Mouse (Mus musculus) midbrain, embryonic 15.5 days (tissue): Measurements from ENCODE around the gene Hmga1. TPM values are rescaled to one million over a fixed set of nuclear protein-coding genes. Genes with fewer than 3 reads are reported as not detected.

Experiments used
- ATAC-seq: fragments of 200-750 bp; cut with Nextera tagmentation; replicated peaks from 2 replicates; pipeline ENCODE4 v1.8.0; 2017; ENCODE audit warnings: moderate TSS enrichment
- H3K27ac ChIP-seq: fragments of 300-500 bp; sonication (generic); 2 replicates; pipeline ENCODE4 v1.5.1; 2015; ENCODE audit warnings: mild to moderate bottlenecking, inconsistent platforms
- H3K27me3 ChIP-seq: fragments of 300-500 bp; sonication (generic); replicated peaks from 2 replicates; pipeline ENCODE4 v1.6.1; 2015; ENCODE audit warnings: inconsistent platforms
- H3K36me3 ChIP-seq: fragments of 300-500 bp; sonication (generic); replicated peaks from 2 replicates; pipeline ENCODE4 v1.6.1; 2015; ENCODE audit warnings: inconsistent platforms
- H3K4me1 ChIP-seq: fragments of 300-500 bp; sonication (generic); 2 replicates; pipeline ENCODE4 v1.6.1; 2015; ENCODE audit warnings: inconsistent platforms
- H3K4me2 ChIP-seq: fragments of 300-500 bp; sonication (generic); 2 replicates; pipeline ENCODE4 v1.6.1; 2015; ENCODE audit warnings: inconsistent platforms, mild to moderate bottlenecking, moderate library complexity
- H3K4me3 ChIP-seq: fragments of 300-500 bp; sonication (generic); 2 replicates; pipeline ENCODE4 v1.5.1; 2015; ENCODE audit warnings: mild to moderate bottlenecking, inconsistent platforms
- H3K9ac ChIP-seq: fragments of 300-500 bp; sonication (generic); 2 replicates; pipeline ENCODE4 v1.6.1; 2015; ENCODE audit warnings: mild to moderate bottlenecking, inconsistent platforms
- H3K9me3 ChIP-seq: fragments of 300-500 bp; sonication (generic); 2 replicates; pipeline ENCODE4 v1.6.1; 2016; ENCODE audit warnings: inconsistent platforms
- WGBS: fragments of 180-500 bp; shearing (Covaris S2); methylation state at CpG from one replicate; pipeline ENCODE4 v1.1.7; 2015; ENCODE audit warnings: mixed read lengths; 5-methylcytosine and 5-hydroxymethylcytosine counted together
- polyA plus RNA-seq: library from polyadenylated mRNA; unstranded; fragments of >200 nt; fragmentation: Nextera tagmentation; extraction: Ambion mirVana; gene quantifications from 2 replicates; pipeline ENCODE4 v1.2.1, GENCODE M21; 2015

The Hmga1 gene
- polyA plus RNA-seq, 1 experiment from 2014 or later, result 138 TPM

DNA sequence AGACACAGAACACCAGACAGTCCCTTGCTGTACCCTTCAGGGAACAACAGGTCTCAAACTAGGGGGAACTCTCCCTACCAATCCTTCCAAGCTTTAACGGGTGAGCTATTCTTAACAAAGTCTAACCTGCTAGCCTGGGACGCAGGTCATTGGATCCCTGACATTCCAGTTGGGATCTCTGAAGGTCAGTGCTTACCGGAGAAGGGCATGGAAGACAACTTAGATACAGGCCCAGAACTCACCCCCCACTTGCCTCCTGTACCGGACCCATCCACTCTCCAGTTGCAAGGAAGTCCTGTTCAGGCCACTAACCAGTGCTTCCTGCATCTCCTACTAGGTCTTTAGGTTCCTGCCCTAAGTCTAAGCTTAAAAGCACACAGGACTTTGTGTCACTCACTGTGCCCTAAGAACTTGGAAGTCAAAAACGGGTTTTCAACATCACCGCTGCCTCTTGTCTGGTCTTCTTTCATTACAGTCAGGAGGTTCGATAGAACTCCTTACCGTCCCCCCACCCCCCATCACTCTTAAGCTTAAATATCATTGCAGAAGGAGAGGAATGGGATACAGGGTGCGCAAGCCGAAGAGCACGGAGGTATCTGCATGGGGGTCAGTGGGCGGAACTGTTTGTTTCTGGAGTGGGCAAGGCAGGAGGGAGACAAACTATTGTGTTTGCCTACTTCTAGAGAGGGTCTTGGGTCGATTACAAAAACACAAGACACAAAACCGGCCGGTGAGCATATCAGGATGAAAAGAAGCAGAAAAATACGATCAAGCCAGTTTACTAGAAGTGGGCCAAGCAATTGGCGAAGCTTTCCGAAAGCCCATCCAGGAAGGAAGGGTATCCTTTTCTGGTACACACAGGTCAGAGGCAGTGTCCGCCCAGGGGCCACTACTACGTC is 2.0 kb upstream of the Hmga1 start:
- no peak overlapping the region for H3K9ac ChIP-seq
- no peak overlapping the region for H3K4me3 ChIP-seq
- no peak for ATAC-seq
- H3K9me3 ChIP-seq, result no peaks in the 10 kb centered on the region
- H3K4me2 ChIP-seq, result peak overlapping the region; percentile 86; the same call in 1 of the 2 replicates
- no peak overlapping the region for H3K27ac ChIP-seq
- H3K4me1 ChIP-seq, result peaks cover 34% of the 10 kb centered on the region
- 43% methylated on average over 20 of the region's 20 CpGs for WGBS
- H3K36me3 ChIP-seq, result no peaks in the 10 kb centered on the region
- H3K27me3 ChIP-seq, result 0 out of 2 replicates have a peak, but pooled peaks cover 5% of the 10 kb centered on the region

DNA sequence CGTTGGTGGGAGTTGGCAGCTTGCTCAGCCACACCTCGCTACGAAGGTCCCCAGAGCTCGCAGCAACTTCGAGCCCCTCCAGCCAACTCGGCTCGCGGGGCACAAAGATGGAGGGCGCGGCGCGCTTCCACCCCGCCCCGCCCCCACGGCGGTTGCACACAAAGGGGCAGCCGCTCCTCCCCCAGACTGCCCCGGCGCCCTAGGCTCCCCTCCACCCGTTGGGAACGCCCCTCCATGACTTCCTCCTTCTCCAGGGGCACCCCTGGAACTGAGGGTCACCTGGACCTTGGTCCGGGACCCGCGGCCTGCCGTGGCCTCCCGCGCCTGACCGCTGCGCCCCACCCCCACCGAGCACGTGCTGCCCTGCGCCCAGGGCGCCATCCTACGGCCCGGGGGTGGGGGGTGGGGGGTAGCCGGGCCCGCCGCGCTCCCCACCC is 1.2 kb upstream of the Hmga1 start:
- Histone ChIP-seq H3K9ac (no peak overlapping the region), H3K4me3 (peak overlapping the region; percentile 84), H3K4me2 (peak overlapping the region; percentile 86), H3K4me1 (peaks cover 35% of the 10 kb centered on the region), H3K27ac (no peak overlapping the region), H3K27me3 (0 out of 2 replicates have a peak, but pooled peaks cover 5% of the 10 kb centered on the region), H3K36me3 (no peaks in the 10 kb centered on the region), H3K9me3 (no peaks in the 10 kb centered on the region)
- WGBS, result under 1% methylated on average over 36 of the region's 39 CpGs
- no peak for ATAC-seq

DNA sequence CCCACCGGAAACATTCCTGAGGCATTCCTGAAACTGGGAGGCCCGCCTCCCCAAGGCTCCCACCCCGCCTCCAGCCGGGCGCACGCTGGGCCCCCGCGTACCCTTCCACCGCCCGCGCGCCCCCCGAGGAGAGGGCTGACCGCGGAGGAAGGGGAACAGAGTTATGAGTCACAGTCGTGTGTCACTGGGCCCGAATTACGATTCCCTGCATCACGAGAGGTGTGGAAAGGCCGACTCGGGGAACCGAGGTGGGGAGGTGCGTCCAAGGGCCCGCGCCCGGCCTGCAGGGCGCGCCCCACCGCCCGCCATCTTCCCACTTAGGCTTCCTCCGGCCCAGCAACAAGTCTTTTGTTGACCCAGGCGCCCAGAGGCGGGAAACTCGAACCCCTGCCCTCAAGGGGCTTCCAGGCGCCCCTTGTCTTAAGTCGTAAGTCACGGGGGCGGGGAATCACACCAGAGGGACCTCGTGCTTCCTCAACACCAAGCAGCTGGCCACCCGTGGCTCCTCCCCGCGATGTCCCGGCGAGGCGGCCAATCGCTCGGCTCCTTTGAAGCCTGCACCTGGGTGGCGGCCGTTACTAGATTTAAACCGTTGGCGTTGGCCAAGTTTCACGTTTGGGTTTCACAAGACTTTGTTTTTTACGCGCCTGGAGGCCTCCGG is 655 bp upstream of the Hmga1 start:
- H3K27ac ChIP-seq, result peak overlapping the region; percentile 93; the same call in 1 of the 2 replicates
- H3K4me3 ChIP-seq, result peak overlapping the region; percentile 84
- peak overlapping the region; percentile 86 for H3K4me2 ChIP-seq
- H3K9ac ChIP-seq, result peak overlapping the region; percentile 89; the same call in 1 of the 2 replicates
- no peak; the same call in 1 of the 2 replicates for ATAC-seq
- H3K27me3 ChIP-seq, result 0 out of 2 replicates have a peak, but pooled peaks cover 5% of the 10 kb centered on the region
- H3K36me3 ChIP-seq, result no peaks in the 10 kb centered on the region
- under 1% methylated on average over 53 of the region's 55 CpGs for WGBS
- no peaks in the 10 kb centered on the region for H3K9me3 ChIP-seq
- H3K4me1 ChIP-seq, result peaks cover 35% of the 10 kb centered on the region

DNA sequence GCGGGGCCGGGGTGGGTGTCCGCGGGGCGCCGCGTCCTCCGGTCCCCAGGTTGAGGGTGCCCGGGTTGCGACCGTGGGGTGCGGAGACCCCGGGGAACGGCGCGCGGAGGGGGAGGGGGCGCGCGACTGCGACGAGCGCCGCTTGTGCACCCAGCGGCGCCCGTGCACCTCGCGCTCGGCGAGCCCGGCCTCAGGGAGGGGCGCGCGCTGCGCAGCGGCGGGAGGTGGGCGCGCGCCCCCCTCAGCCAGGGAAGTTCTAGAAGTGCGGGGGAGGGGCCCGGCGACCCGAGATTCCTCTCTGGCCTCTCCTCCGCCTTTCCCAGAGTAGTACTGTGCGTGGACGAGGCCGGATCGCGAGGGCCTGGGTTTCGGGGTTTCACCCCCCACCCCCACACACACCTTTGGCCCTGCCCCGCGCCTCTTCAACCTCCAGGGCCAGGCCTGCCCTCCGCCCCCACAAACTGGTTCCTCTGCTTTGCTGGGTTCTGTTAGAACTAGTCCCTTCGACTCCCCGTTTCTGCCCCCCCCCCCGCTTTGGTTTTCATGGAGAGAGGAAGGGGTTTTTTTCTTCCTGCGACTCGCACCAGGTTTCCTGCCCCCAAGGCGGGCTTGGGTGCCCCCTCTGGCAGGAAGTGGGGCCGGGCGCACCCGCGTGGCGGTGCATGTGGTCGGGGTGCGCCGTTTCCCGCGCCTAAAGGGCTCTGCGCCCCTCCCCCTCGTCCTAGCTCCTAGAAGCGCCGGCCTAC is 1.1 kb downstream of the Hmga1 start:
- Histone ChIP-seq H3K36me3 (no peaks in the 10 kb centered on the region), H3K4me3 (peak overlapping the region; percentile 84), H3K27me3 (0 out of 2 replicates have a peak, but pooled peaks cover 5% of the 10 kb centered on the region), H3K9me3 (no peaks in the 10 kb centered on the region), H3K4me2 (peak overlapping the region; percentile 86), H3K27ac (peak overlapping the region; percentile 93), H3K9ac (peak overlapping the region; percentile 89), H3K4me1 (peaks cover 37% of the 10 kb centered on the region)
- peak; percentile 51 for ATAC-seq
- under 1% methylated on average over 66 of the region's 75 CpGs for WGBS

GRCm38 (mm10) chr17:27557927-27558661 is 1.8 kb downstream of the Hmga1 start:
- Histone ChIP-seq H3K4me3 (peak overlapping the region; percentile 84), H3K9me3 (no peaks in the 10 kb centered on the region), H3K27ac (0 out of 2 replicates have a peak overlapping the region, but pooled peaks have one; percentile 23), H3K9ac (peak overlapping the region; percentile 89), H3K36me3 (no peaks in the 10 kb centered on the region), H3K27me3 (0 out of 2 replicates have a peak, but pooled peaks cover 5% of the 10 kb centered on the region), H3K4me1 (peaks cover 37% of the 10 kb centered on the region), H3K4me2 (peak overlapping the region; percentile 86)
- ATAC-seq, result no peak
- 2% methylated on average over 14 of the region's 14 CpGs for WGBS

- Histone ChIP-seq H3K9me3 (no peaks in the 10 kb centered on the region), H3K4me3 (no peak overlapping the region), H3K9ac (no peak overlapping the region), H3K27me3 (0 out of 2 replicates have a peak, but pooled peaks cover 5% of the 10 kb centered on the region), H3K36me3 (no peaks in the 10 kb centered on the region), H3K4me2 (peak overlapping the region; percentile 86; the same call in 1 of the 2 replicates), H3K4me1 (peaks cover 39% of the 10 kb centered on the region), H3K27ac (no peak overlapping the region)
- WGBS, result 13% methylated on average over 5 of the region's 5 CpGs
- ATAC-seq, result no peak
Observed at GRCm38 (mm10) chr17:27558845-27559244, 2.5 kb downstream of the Hmga1 start.

DNA sequence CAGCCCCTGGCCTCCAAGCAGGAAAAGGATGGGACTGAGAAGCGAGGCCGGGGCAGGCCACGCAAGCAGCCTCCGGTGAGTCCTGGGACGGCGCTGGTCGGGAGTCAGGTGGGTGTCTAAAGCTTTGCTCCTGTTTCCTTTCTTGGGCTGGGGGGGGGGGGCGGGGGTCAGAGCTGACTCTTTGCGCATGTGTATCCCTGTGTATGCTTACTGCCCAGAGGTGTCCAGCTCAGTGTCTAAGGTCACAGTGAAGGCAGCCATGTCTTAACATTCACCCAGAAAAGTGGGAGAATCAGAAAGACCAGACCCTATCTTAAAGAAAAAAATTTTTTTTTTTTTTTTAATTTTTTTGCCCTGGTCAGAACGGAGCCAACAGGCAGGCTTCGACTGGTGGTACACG is 3.3 kb downstream of the Hmga1 start:
- Histone ChIP-seq H3K9ac (no peak overlapping the region), H3K4me2 (no peak overlapping the region), H3K9me3 (no peaks in the 10 kb centered on the region), H3K36me3 (no peaks in the 10 kb centered on the region), H3K27me3 (0 out of 2 replicates have a peak, but pooled peaks cover 5% of the 10 kb centered on the region), H3K27ac (no peak overlapping the region), H3K4me1 (peaks cover 46% of the 10 kb centered on the region), H3K4me3 (no peak overlapping the region)
- ATAC-seq, result no peak
- 77% methylated on average over 10 of the region's 12 CpGs for WGBS

DNA sequence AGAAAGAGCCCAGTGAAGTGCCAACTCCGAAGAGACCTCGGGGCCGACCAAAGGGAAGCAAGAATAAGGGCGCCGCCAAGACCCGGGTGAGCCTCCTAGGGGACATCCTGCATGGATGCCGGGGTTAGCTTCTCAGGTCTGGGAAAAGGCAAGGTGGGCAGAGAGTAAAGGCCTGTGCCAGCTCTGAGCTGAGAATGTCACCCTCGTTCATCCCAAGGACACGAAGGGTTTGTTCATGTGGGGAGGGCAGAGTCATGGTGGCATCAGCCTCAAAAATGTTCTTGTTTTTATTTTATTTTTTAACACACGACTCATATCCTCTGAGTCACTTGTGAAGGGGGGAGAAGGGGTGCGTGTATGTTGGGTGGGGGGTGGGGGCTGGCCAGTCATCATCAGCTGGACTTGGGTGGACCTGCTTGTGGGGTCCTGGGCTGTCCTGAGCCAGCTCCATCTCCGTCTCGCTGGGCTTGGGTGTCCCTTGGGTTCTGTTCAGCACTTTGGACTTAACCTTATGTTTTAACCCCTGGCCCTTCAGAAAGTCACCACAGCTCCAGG is 4.7 kb downstream of the Hmga1 start:
- Histone ChIP-seq H3K9me3 (no peaks in the 10 kb centered on the region), H3K4me2 (no peak overlapping the region), H3K27me3 (no peaks in the 10 kb centered on the region), H3K4me3 (no peak overlapping the region), H3K9ac (no peak overlapping the region), H3K27ac (no peak overlapping the region), H3K4me1 (peaks cover 44% of the 10 kb centered on the region), H3K36me3 (no peaks in the 10 kb centered on the region)
- 89% methylated on average over 13 of the region's 13 CpGs for WGBS
- ATAC-seq, result no peak

GRCm38 (mm10) chr17:27561809-27562526 is 5.7 kb downstream of the Hmga1 start:
- Histone ChIP-seq H3K27me3 (no peaks in the 10 kb centered on the region), H3K4me1 (peaks cover 51% of the 10 kb centered on the region), H3K4me3 (no peak overlapping the region), H3K27ac (no peak overlapping the region), H3K4me2 (no peak overlapping the region), H3K9ac (no peak overlapping the region), H3K9me3 (no peaks in the 10 kb centered on the region), H3K36me3 (no peaks in the 10 kb centered on the region)
- ATAC-seq, result no peak
- WGBS, result 58% methylated on average over 7 of the region's 11 CpGs

- no peaks in the 10 kb centered on the region for H3K36me3 ChIP-seq
- H3K4me2 ChIP-seq, result peak overlapping the region; percentile 93; the same call in 1 of the 2 replicates
- H3K4me3 ChIP-seq, result no peak overlapping the region
- no peaks in the 10 kb centered on the region for H3K9me3 ChIP-seq
- WGBS, result 57% methylated on average over 7 of the region's 7 CpGs
- H3K9ac ChIP-seq, result no peak overlapping the region
- peaks cover 36% of the 10 kb centered on the region for H3K4me1 ChIP-seq
- ATAC-seq, result no peak
- H3K27me3 ChIP-seq, result no peaks in the 10 kb centered on the region
- no peak overlapping the region for H3K27ac ChIP-seq
Observed at GRCm38 (mm10) chr17:27563771-27564244, 7.5 kb downstream of the Hmga1 start.
